Mouse (Mus musculus) CD4-positive, CD25-positive, alpha-beta regulatory T cell, adult 4 months (primary cell): ENCODE results near the gene Acp2. TPM values are rescaled to one million over a fixed set of nuclear protein-coding genes. Genes with fewer than 3 reads are reported as not detected.

ENCODE experiments used
- ATAC-seq: one replicate; pipeline ENCODE4 v1.8.0; 2017
- polyA plus RNA-seq, 2 experiments: library from polyadenylated mRNA; unstranded; fragments of 100-300 nt; shearing (Covaris generic); gene quantifications; one replicate each; pipeline ENCODE4 v1.2.1; 2017

Acp2 gene
- 10 to 100 TPM; 17.9 to 25.7 TPM for polyA plus RNA-seq

GRCm38 (mm10) chr2:91202222-91202971, at the start of gene Acp2, which contains the start of gene Nr1h3:
Gene Acp2 (plus strand): TSS chr2:91202885.
Gene Nr1h3 (minus strand): TSS chr2:91202834.
- peak; percentile 91 for ATAC-seq

- no peak for ATAC-seq
These were observed 49.8 kb upstream of the Acp2 start for GRCm38 (mm10) chr2:91152885-91153377.

GRCm38 (mm10) chr2:91154091-91154490, 48.6 kb upstream of the Acp2 start:
- ATAC-seq = no peak

GRCm38 (mm10) chr2:91157002-91157752, 45.5 kb upstream of the Acp2 start:
- no peak for ATAC-seq

GRCm38 (mm10) chr2:91160591-91160990, 42.1 kb upstream of the Acp2 start:
- no peak for ATAC-seq

- no peak for ATAC-seq
These were observed 39.7 kb upstream of the Acp2 start for GRCm38 (mm10) chr2:91162952-91163351.

- no peak for ATAC-seq
These were observed 39.2 kb upstream of the Acp2 start for GRCm38 (mm10) chr2:91163532-91163931.

GRCm38 (mm10) chr2:91164991-91165390, 37.7 kb upstream of the Acp2 start:
- ATAC-seq = no peak

- ATAC-seq = no peak
These were observed 35.1 kb upstream of the Acp2 start for GRCm38 (mm10) chr2:91167629-91168028.

GRCm38 (mm10) chr2:91169587-91170322, 32.9 kb upstream of the Acp2 start:
- no peak for ATAC-seq

GRCm38 (mm10) chr2:91175490-91175889, 27.2 kb upstream of the Acp2 start:
- no peak for ATAC-seq

- no peak for ATAC-seq
These were observed 26.5 kb upstream of the Acp2 start for GRCm38 (mm10) chr2:91176234-91176633.

- ATAC-seq = no peak
These were observed 22.9 kb upstream of the Acp2 start for GRCm38 (mm10) chr2:91179825-91180224.

GRCm38 (mm10) chr2:91180706-91181105, 22.0 kb upstream of the Acp2 start:
- no peak for ATAC-seq

GRCm38 (mm10) chr2:91182016-91182404, 20.7 kb upstream of the Acp2 start:
- ATAC-seq = peak; percentile 10

GRCm38 (mm10) chr2:91182405-91183147, 20.1 kb upstream of the Acp2 start:
- peak; percentile 70 for ATAC-seq

- peak; percentile 84 for ATAC-seq
These were observed 19.6 kb upstream of the Acp2 start for GRCm38 (mm10) chr2:91183148-91183513.

GRCm38 (mm10) chr2:91183711-91184405, 18.8 kb upstream of the Acp2 start, which contains the start of gene Madd:
Gene Madd (minus strand): TSS chr2:91183837.
- ATAC-seq = peak; percentile 60

GRCm38 (mm10) chr2:91186208-91186607, 16.5 kb upstream of the Acp2 start:
- no peak for ATAC-seq

GRCm38 (mm10) chr2:91187431-91187830, 15.3 kb upstream of the Acp2 start:
- ATAC-seq = peak; percentile 26

GRCm38 (mm10) chr2:91190501-91190900, 12.2 kb upstream of the Acp2 start:
- ATAC-seq = no peak
